Mouse (Mus musculus) splenic B cell, adult 2 months (primary cell): ENCODE results near the gene Notch1.

Experiments used
- DNase-seq: peaks from one replicate; pipeline ENCODE4 v3.0.0-alpha.2; 2011; ENCODE audit warnings: low read depth, low spot score
- H3K27me3 ChIP-seq: 2 replicates; pipeline ENCODE4 v1.6.1; 2012; ENCODE audit warnings: mild to moderate bottlenecking, low read length, moderate library complexity, mixed read lengths; ENCODE audit not compliant: control insufficient read depth, poor library complexity, insufficient read depth, severe bottlenecking
- H3K36me3 ChIP-seq: 2 replicates; pipeline ENCODE4 v1.6.1; 2012; ENCODE audit warnings: mild to moderate bottlenecking, low read length, moderate library complexity, mixed read lengths; ENCODE audit not compliant: control insufficient read depth, poor library complexity, insufficient read depth, severe bottlenecking

The Notch1 gene

GRCm38 (mm10) chr2:26442843-26443242 lies 73.6 kb downstream of the Notch1 start:
- Histone ChIP-seq H3K36me3 (peaks cover 5% of the 10 kb centered on the region; the same call in 1 of the 2 replicates), H3K27me3 (no peaks in the 10 kb centered on the region)
- DNase-seq, result no peak

- H3K27me3 ChIP-seq, result no peaks in the 10 kb centered on the region
- DNase-seq, result no peak
- peaks cover 5% of the 10 kb centered on the region; the same call in 1 of the 2 replicates for H3K36me3 ChIP-seq
These were observed 74.8 kb downstream of the Notch1 start for GRCm38 (mm10) chr2:26441688-26442087.

GRCm38 (mm10) chr2:26441261-26441660 lies 75.2 kb downstream of the Notch1 start:
- DNase-seq, result no peak
- Histone ChIP-seq H3K36me3 (peaks cover 5% of the 10 kb centered on the region; the same call in 1 of the 2 replicates), H3K27me3 (no peaks in the 10 kb centered on the region)

- no peak for DNase-seq
- Histone ChIP-seq H3K36me3 (peaks cover 7% of the 10 kb centered on the region), H3K27me3 (no peaks in the 10 kb centered on the region)
These were observed 76.8 kb downstream of the Notch1 start for GRCm38 (mm10) chr2:26439671-26440070.

DNA sequence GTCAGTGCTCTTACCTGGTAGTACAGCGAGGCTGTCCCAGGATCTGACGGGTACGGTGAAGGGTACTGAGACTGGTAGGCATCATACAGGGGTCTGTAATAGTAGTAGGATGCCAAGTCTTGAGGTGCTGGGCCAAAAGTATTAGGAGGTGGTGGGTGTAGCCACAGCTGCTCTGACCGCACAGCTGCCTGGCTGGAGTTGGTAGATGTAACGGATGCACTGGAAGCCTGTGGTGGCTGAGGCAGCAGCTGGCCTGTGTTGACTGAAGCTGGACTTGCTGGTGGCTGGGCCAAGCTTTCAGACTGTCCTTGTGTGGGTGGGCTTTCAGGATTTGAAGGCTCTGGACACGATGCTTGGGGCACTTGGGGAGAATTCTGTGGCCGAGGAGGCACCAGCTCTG lies 78.1 kb downstream of the Notch1 start:
- H3K27me3 ChIP-seq, result no peaks in the 10 kb centered on the region
- no peak for DNase-seq
- H3K36me3 ChIP-seq, result peaks cover 7% of the 10 kb centered on the region

GRCm38 (mm10) chr2:26437221-26437620 lies 79.2 kb downstream of the Notch1 start:
- no peaks in the 10 kb centered on the region for H3K27me3 ChIP-seq
- no peak for DNase-seq
- peaks cover 7% of the 10 kb centered on the region for H3K36me3 ChIP-seq

- DNase-seq, result no peak
- Histone ChIP-seq H3K36me3 (peaks cover 8% of the 10 kb centered on the region), H3K27me3 (no peaks in the 10 kb centered on the region)
These were observed 81.5 kb downstream of the Notch1 start for GRCm38 (mm10) chr2:26434791-26435572.

GRCm38 (mm10) chr2:26429851-26430250 lies 86.6 kb downstream of the Notch1 start:
- Histone ChIP-seq H3K27me3 (no peaks in the 10 kb centered on the region), H3K36me3 (peaks cover 7% of the 10 kb centered on the region)
- DNase-seq, result no peak

DNA sequence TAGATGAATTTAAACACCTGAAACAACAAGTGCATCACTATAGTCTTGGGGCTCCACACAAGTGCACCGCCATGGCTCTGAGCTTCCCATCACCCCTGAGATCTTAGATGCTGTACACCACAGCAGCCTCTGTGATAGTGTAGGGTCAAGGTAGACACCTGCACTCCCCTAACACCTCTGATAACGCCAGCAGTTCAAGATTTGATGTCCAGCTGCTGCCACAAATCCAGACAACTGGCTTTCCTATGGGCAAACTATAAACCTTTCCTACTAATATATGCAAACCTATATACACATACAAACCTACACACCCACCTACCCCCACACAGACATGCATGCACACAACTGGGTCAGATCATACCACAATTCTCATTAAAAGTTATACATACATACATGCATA lies 91.9 kb downstream of the Notch1 start:
- no peaks in the 10 kb centered on the region for H3K27me3 ChIP-seq
- DNase-seq, result no peak
- H3K36me3 ChIP-seq, result peaks cover 19% of the 10 kb centered on the region

- Histone ChIP-seq H3K36me3 (peaks cover 14% of the 10 kb centered on the region), H3K27me3 (no peaks in the 10 kb centered on the region)
- no peak for DNase-seq
These were observed 93.4 kb downstream of the Notch1 start for GRCm38 (mm10) chr2:26423086-26423485.

DNA sequence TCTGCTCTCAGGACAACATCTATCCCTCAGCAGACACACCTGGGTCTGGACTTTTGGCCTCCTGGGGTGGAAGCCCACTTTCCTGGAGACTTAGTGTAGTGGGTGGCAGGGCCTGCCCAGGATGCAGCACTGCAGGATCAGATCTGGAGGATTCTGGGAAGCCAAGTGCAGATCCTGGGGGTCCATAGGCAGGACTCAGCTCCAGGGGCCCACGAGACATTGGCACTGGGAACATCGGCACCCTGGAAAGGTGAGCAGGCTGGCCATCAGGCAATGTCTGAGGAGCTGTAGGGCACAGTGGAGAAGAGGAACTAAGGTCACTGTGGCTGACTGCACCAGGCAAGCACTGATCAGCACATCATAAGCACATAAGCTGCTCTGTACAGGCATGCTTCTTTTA lies 94.5 kb downstream of the Notch1 start:
- Histone ChIP-seq H3K36me3 (peaks cover 14% of the 10 kb centered on the region), H3K27me3 (no peaks in the 10 kb centered on the region)
- DNase-seq, result no peak

DNA sequence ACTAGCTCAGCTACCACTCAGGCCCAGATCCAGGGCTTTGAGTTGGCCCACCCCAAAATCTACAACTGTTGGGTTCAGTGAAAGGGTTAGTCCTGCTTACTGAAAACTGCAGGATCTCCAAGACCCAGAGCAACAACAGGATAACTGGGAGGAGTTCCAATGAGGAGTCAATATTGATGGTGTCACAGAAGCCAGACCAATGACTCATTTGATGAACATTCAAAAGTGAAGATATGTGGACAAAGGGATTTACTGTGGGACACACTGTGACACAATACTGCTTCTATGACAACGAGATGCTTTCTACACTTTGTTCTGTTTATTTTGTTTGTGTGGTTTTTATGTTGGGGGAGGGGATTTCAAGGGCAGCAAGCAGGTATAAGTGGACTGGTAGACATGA lies 98.3 kb downstream of the Notch1 start:
- Histone ChIP-seq H3K27me3 (no peaks in the 10 kb centered on the region), H3K36me3 (peaks cover 15% of the 10 kb centered on the region)
- DNase-seq, result no peak

GRCm38 (mm10) chr2:26417066-26417465 lies 99.4 kb downstream of the Notch1 start:
- no peak for DNase-seq

DNA sequence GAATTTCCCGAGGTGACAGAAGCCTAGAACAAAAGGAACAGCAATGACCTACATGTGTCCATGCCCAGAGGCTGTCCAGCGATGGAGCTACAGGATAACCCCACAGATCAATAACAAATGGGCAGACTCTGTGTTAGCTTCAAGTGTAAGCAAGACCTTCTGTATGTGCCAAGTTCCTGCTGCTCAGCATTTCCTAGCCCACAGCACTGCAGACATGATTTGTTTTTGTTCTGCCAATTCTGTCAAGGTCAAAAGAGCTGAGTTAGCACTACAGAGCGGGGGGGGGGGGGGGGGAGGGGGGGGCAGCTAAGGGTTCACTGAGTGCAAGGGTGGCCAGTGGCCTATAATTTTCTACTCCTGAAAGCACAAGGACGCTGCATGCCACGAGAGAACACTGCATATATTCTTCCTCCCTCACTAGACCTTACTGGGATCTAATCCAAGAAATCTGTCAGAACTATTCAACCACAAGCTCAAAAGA lies 105.5 kb downstream of the Notch1 start:
- H3K27me3 ChIP-seq, result no peaks in the 10 kb centered on the region
- no peak for DNase-seq

More at GRCm38 (mm10) chr2:26417066-26417465, 99.4 kb downstream of the Notch1 start:
- Histone ChIP-seq H3K36me3 (peaks cover 12% of the 10 kb centered on the region), H3K27me3 (no peaks in the 10 kb centered on the region)

GRCm38 (mm10) chr2:26410091-26410490 lies 106.4 kb downstream of the Notch1 start:
- DNase-seq, result no peak
- no peaks in the 10 kb centered on the region for H3K27me3 ChIP-seq
- H3K36me3 ChIP-seq, result no peaks in the 10 kb centered on the region; the same call in none of the 2 replicates

More for the DNA sequence above, 105.5 kb downstream of the Notch1 start:
- peaks cover 3% of the 10 kb centered on the region for H3K36me3 ChIP-seq
